Mouse (Mus musculus): ENCODE measurements around the gene Zdhhc12. TPM values are rescaled to one million over a fixed set of nuclear protein-coding genes. Genes with fewer than 3 reads are reported as not detected.

Zdhhc12 gene
- total RNA-seq, 2 experiments from 2014 or later: 0.85 to 7.9 TPM

DNA sequence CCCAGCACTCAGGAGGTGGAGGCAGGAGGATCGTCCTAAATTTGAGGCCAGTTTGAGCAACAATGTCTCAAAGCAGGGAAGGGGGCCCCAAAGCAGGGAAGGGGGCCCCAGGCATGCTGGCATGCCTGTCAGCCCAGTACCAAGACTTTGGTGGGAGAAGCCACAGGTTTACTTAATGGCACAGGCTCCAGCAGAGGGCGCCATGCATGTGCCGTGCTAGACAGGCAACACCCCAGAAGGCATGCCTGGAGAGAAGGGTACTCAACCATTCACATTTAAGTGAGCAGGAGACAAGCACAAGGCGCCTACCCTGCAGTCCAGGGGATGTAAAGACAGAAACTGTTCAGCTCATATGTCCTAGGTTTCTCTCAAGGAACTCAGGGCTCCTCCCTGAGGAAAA lies 51.0 kb downstream of the Zdhhc12 start:
- peak; percentile 67 for ATAC-seq (replicated peaks; ENCODE audit: low FRiP score, poor library complexity, severe bottlenecking)

Other genes with a start within 250 kb of the Zdhhc12 start
- 16.9 and 19.4 TPM in 2 replicates for gene Cercam, start 224.5 kb downstream of the Zdhhc12 start, total RNA-seq (2015; ENCODE audit: low replicate concordance)
- gene Cercam, start 224.5 kb downstream of the Zdhhc12 start, total RNA-seq (2017; ENCODE audit: low replicate concordance): 18.8 and 20.8 TPM in 2 replicates
- gene Odf2, start 204.4 kb downstream of the Zdhhc12 start, total RNA-seq (2015; ENCODE audit: low replicate concordance): 25.2 and 25.9 TPM in 2 replicates
- 51.4 and 68.7 TPM in 2 replicates for gene Odf2, start 204.4 kb downstream of the Zdhhc12 start, total RNA-seq (2017; ENCODE audit: low replicate concordance)
- gene Gle1, start 158.2 kb downstream of the Zdhhc12 start, total RNA-seq (2015; ENCODE audit: low replicate concordance): 3.5 and 12.1 TPM in 2 replicates
- 16.0 and 23.0 TPM in 2 replicates for gene Gle1, start 158.2 kb downstream of the Zdhhc12 start, total RNA-seq (2017; ENCODE audit: low replicate concordance)
- gene Sptan1, start 128.1 kb downstream of the Zdhhc12 start, total RNA-seq (2015; ENCODE audit: low replicate concordance): 16.5 TPM in 2 replicates
- gene Sptan1, start 128.1 kb downstream of the Zdhhc12 start, total RNA-seq (2017; ENCODE audit: low replicate concordance): 18.1 and 21.6 TPM in 2 replicates
- 3.5 and 4.6 TPM in 2 replicates for gene Wdr34, start 44.8 kb downstream of the Zdhhc12 start, total RNA-seq (2015; ENCODE audit: low replicate concordance)
- 0.09 and 0.84 TPM in 2 replicates for gene Wdr34, start 44.8 kb downstream of the Zdhhc12 start, total RNA-seq (2017; ENCODE audit: low replicate concordance)
- gene Set, start 36.3 kb downstream of the Zdhhc12 start, total RNA-seq (2015; ENCODE audit: low replicate concordance): 50.0 and 56.0 TPM in 2 replicates
- 143 and 233 TPM in 2 replicates for gene Set, start 36.3 kb downstream of the Zdhhc12 start, total RNA-seq (2017; ENCODE audit: low replicate concordance)
- 0.63 and 13.3 TPM in 2 replicates for gene Pkn3, start 16.0 kb downstream of the Zdhhc12 start, total RNA-seq (2015; ENCODE audit: low replicate concordance)
- 0.68 and 3.3 TPM in 2 replicates for gene Pkn3, start 16.0 kb downstream of the Zdhhc12 start, total RNA-seq (2017; ENCODE audit: low replicate concordance)
- 10.2 and 10.4 TPM in 2 replicates for gene Zer1, start 30.9 kb upstream of the Zdhhc12 start, total RNA-seq (2015; ENCODE audit: low replicate concordance)
- gene Zer1, start 30.9 kb upstream of the Zdhhc12 start, total RNA-seq (2017; ENCODE audit: low replicate concordance): 12.8 and 17.0 TPM in 2 replicates
- 20.0 and 20.3 TPM in 2 replicates for gene Tbc1d13, start 40.1 kb upstream of the Zdhhc12 start, total RNA-seq (2015; ENCODE audit: low replicate concordance)
- 8.6 and 9.9 TPM in 2 replicates for gene Tbc1d13, start 40.1 kb upstream of the Zdhhc12 start, total RNA-seq (2017; ENCODE audit: low replicate concordance)
- 2.7 TPM in 1 of 2 replicates, not detected in the other for gene Endog, start 77.8 kb upstream of the Zdhhc12 start, total RNA-seq (2015; ENCODE audit: low replicate concordance)
- gene Endog, start 77.8 kb upstream of the Zdhhc12 start, total RNA-seq (2017; ENCODE audit: low replicate concordance): 2.2 and 3.0 TPM in 2 replicates
- gene Spout1, start 84.8 kb upstream of the Zdhhc12 start, total RNA-seq (2015; ENCODE audit: low replicate concordance): 0.58 and 6.7 TPM in 2 replicates
- 5.2 and 8.7 TPM in 2 replicates for gene Spout1, start 84.8 kb upstream of the Zdhhc12 start, total RNA-seq (2017; ENCODE audit: low replicate concordance)
- gene Kyat1, start 112.2 kb upstream of the Zdhhc12 start, total RNA-seq (2015; ENCODE audit: low replicate concordance): 0.42 and 2.9 TPM in 2 replicates
- gene Kyat1, start 112.2 kb upstream of the Zdhhc12 start, total RNA-seq (2017; ENCODE audit: low replicate concordance): 0.84 and 1.8 TPM in 2 replicates
- 7.9 TPM in 2 replicates for gene Lrrc8a, start 144.1 kb upstream of the Zdhhc12 start, total RNA-seq (2015; ENCODE audit: low replicate concordance)
- 7.1 and 8.3 TPM in 2 replicates for gene Lrrc8a, start 144.1 kb upstream of the Zdhhc12 start, total RNA-seq (2017; ENCODE audit: low replicate concordance)
- not detected in 2 replicates for gene Gm28035, start 146.9 kb upstream of the Zdhhc12 start, total RNA-seq (2015; ENCODE audit: low replicate concordance)
- gene Gm28035, start 146.9 kb upstream of the Zdhhc12 start, total RNA-seq (2017; ENCODE audit: low replicate concordance): not detected in 2 replicates
- gene Phyhd1, start 172.6 kb upstream of the Zdhhc12 start, total RNA-seq (2015; ENCODE audit: low replicate concordance): 2.7 TPM in 1 of 2 replicates, not detected in the other
- gene Phyhd1, start 172.6 kb upstream of the Zdhhc12 start, total RNA-seq (2017; ENCODE audit: low replicate concordance): 1.3 and 5.6 TPM in 2 replicates
- gene Gm28038, start 187.4 kb upstream of the Zdhhc12 start, total RNA-seq (2015; ENCODE audit: low replicate concordance): not detected in 2 replicates
- not detected in 2 replicates for gene Gm28038, start 187.4 kb upstream of the Zdhhc12 start, total RNA-seq (2017; ENCODE audit: low replicate concordance)
- 1.2 and 1.7 TPM in 2 replicates for gene Dolk, start 192.7 kb upstream of the Zdhhc12 start, total RNA-seq (2015; ENCODE audit: low replicate concordance)
- gene Dolk, start 192.7 kb upstream of the Zdhhc12 start, total RNA-seq (2017; ENCODE audit: low replicate concordance): 2.8 and 3.0 TPM in 2 replicates
- gene Nup188, start 192.7 kb upstream of the Zdhhc12 start, total RNA-seq (2015; ENCODE audit: low replicate concordance): 14.8 and 22.5 TPM in 2 replicates
- 5.1 and 7.0 TPM in 2 replicates for gene Nup188, start 192.7 kb upstream of the Zdhhc12 start, total RNA-seq (2017; ENCODE audit: low replicate concordance)

All from erythroblast, adult 5-6 weeks (primary cell).